Mouse (Mus musculus): ENCODE results near the gene Tcea2. TPM values are rescaled to one million over a fixed set of nuclear protein-coding genes. Genes with fewer than 3 reads are reported as not detected.
A peak's percentile ranks its signal among the peaks of the same experiment; 100 is the strongest.

Gene Tcea2
- polyA plus RNA-seq, 1 experiment from 2014 or later, result 25.3 TPM

GRCm38 (mm10) chr2:181698241-181698640, 18.1 kb downstream of the Tcea2 start, which contains the start of gene Lkaaear1:
Gene Lkaaear1, minus strand, starts transcription at chr2:181698442.
- ATAC-seq (replicated peaks; ENCODE audit: low FRiP score, low TSS enrichment, low read depth) (no peak), DNase-seq (ENCODE audit: low spot score) (no peak)
- H3K27me3 ChIP-seq (replicated peaks; ENCODE audit: control insufficient read depth, insufficient read depth, low read length), result no peaks in the 10 kb centered on the region
- H3K27ac ChIP-seq (ENCODE audit: low read depth), result no peak within 1 kb of the TSS
- H3K9me3 ChIP-seq (ENCODE audit: control insufficient read depth, low read length), result no peaks in the 10 kb centered on the region
- H3K36me3 ChIP-seq (ENCODE audit: control insufficient read depth, insufficient read depth, low read length), result no peaks in the 10 kb centered on the region
- H3K9ac ChIP-seq (ENCODE audit: low read length), result no peak within 1 kb of the TSS
- no peak within 1 kb of the TSS for H3K4me3 ChIP-seq (ENCODE audit: low read depth, low read length)
- H3K4me2 ChIP-seq (ENCODE audit: low read length), result no peak within 1 kb of the TSS
- 50% methylated on average over 5 of the region's 5 CpGs for WGBS
- H3K4me1 ChIP-seq (replicated peaks; ENCODE audit: control insufficient read depth, insufficient read depth, low read length), result no peaks in the 10 kb centered on the region; the same call in 1 of the 2 replicates

GRCm38 (mm10) chr2:181706668-181707067, 26.6 kb downstream of the Tcea2 start:
- Histone ChIP-seq H3K9ac (ENCODE audit: low read length) (no peak overlapping the region), H3K36me3 (ENCODE audit: control insufficient read depth, insufficient read depth, low read length) (no peaks in the 10 kb centered on the region), H3K27me3 (replicated peaks; ENCODE audit: control insufficient read depth, insufficient read depth, low read length) (no peaks in the 10 kb centered on the region), H3K4me3 (ENCODE audit: low read depth, low read length) (no peak overlapping the region), H3K27ac (ENCODE audit: low read depth) (no peak overlapping the region), H3K4me1 (replicated peaks; ENCODE audit: control insufficient read depth, insufficient read depth, low read length) (no peaks in the 10 kb centered on the region), H3K9me3 (ENCODE audit: control insufficient read depth, low read length) (no peaks in the 10 kb centered on the region), H3K4me2 (ENCODE audit: low read length) (no peak overlapping the region)
- DNase-seq (ENCODE audit: low spot score), result no peak
- ATAC-seq (replicated peaks; ENCODE audit: low FRiP score, low TSS enrichment, low read depth), result no peak
- 36% methylated on average over 4 of the region's 4 CpGs for WGBS

DNA sequence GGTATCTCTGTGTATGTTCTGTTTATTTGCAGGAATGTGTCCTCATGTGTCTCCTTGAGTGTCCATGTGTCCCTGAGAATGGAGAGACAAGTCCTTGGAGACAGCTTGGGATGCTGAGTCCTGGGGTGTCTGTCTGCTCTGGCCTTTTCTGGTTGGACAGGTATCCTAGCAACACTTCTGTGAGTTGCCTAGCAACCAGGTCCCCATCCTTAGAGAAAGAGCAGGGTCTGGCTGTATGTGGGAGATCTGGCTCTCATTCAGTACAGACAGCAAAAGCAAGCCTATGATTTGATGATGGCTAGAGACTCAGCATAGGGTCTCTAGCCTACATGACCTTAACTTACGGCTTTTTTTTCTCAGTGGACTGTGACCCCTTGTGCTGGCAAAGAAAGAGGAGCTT, 33.6 kb downstream of the Tcea2 start:
- 85% methylated on average over 1 of the region's 1 CpGs for WGBS
- H3K36me3 ChIP-seq (ENCODE audit: control insufficient read depth, insufficient read depth, low read length), result no peaks in the 10 kb centered on the region
- H3K4me1 ChIP-seq (replicated peaks; ENCODE audit: control insufficient read depth, insufficient read depth, low read length), result 0 out of 2 replicates have a peak, but pooled peaks cover 4% of the 10 kb centered on the region
- H3K9ac ChIP-seq (ENCODE audit: low read length), result no peak overlapping the region
- H3K4me3 ChIP-seq (ENCODE audit: low read depth, low read length), result no peak overlapping the region
- H3K27ac ChIP-seq (ENCODE audit: low read depth), result no peak overlapping the region
- H3K27me3 ChIP-seq (replicated peaks; ENCODE audit: control insufficient read depth, insufficient read depth, low read length), result no peaks in the 10 kb centered on the region
- DNase-seq (ENCODE audit: low spot score), result peak; percentile 41
- H3K9me3 ChIP-seq (ENCODE audit: control insufficient read depth, low read length), result no peaks in the 10 kb centered on the region
- H3K4me2 ChIP-seq (ENCODE audit: low read length), result no peak overlapping the region
- ATAC-seq (replicated peaks; ENCODE audit: low FRiP score, low TSS enrichment, low read depth), result no peak

GRCm38 (mm10) chr2:181714903-181715326, 34.8 kb downstream of the Tcea2 start, which contains the start of gene Oprl1:
Gene Oprl1, plus strand, starts transcription at chr2:181715016.
- Histone ChIP-seq H3K4me2 (ENCODE audit: low read length) (peak within 1 kb of the TSS; percentile 31), H3K4me3 (ENCODE audit: low read depth, low read length) (peak within 1 kb of the TSS; percentile 14; the same call in 1 of the 2 replicates), H3K4me1 (replicated peaks; ENCODE audit: control insufficient read depth, insufficient read depth, low read length) (0 out of 2 replicates have a peak, but pooled peaks cover 4% of the 10 kb centered on the region), H3K36me3 (ENCODE audit: control insufficient read depth, insufficient read depth, low read length) (no peaks in the 10 kb centered on the region), H3K9ac (ENCODE audit: low read length) (no peak within 1 kb of the TSS), H3K9me3 (ENCODE audit: control insufficient read depth, low read length) (no peaks in the 10 kb centered on the region), H3K27ac (ENCODE audit: low read depth) (no peak within 1 kb of the TSS), H3K27me3 (replicated peaks; ENCODE audit: control insufficient read depth, insufficient read depth, low read length) (no peaks in the 10 kb centered on the region)
- DNase-seq (ENCODE audit: low spot score) (peak; percentile 74), ATAC-seq (replicated peaks; ENCODE audit: low FRiP score, low TSS enrichment, low read depth) (peak; percentile 71)
- under 1% methylated on average over 7 of the region's 7 CpGs for WGBS

DNA sequence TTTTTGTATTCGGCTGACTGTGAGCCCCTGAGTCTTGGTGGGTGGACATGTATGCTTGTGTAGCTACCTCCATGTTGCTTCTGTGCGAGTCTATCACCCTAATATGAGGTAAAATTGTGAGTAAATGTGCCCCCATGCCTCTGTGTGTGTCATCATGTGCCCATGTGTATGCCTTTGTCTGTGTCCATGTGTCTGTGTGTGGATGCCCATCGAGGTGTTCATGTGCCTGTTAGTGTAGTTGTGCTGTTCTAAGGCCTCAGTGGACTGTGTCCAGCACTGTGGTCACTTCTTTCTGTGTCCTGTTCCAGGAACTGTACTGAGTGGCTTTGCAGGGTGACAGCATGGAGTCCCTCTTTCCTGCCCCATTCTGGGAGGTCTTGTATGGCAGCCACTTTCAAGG, 35.3 kb downstream of the Tcea2 start:
- Histone ChIP-seq H3K4me2 (ENCODE audit: low read length) (peak overlapping the region; percentile 31), H3K4me1 (replicated peaks; ENCODE audit: control insufficient read depth, insufficient read depth, low read length) (0 out of 2 replicates have a peak, but pooled peaks cover 4% of the 10 kb centered on the region), H3K4me3 (ENCODE audit: low read depth, low read length) (0 out of 2 replicates have a peak overlapping the region, but pooled peaks have one; percentile 14), H3K36me3 (ENCODE audit: control insufficient read depth, insufficient read depth, low read length) (no peaks in the 10 kb centered on the region), H3K27me3 (replicated peaks; ENCODE audit: control insufficient read depth, insufficient read depth, low read length) (no peaks in the 10 kb centered on the region), H3K9ac (ENCODE audit: low read length) (no peak overlapping the region), H3K9me3 (ENCODE audit: control insufficient read depth, low read length) (no peaks in the 10 kb centered on the region), H3K27ac (ENCODE audit: low read depth) (no peak overlapping the region)
- ATAC-seq (replicated peaks; ENCODE audit: low FRiP score, low TSS enrichment, low read depth) (no peak), DNase-seq (ENCODE audit: low spot score) (peak; percentile 42)
- 69% methylated on average over 3 of the region's 3 CpGs for WGBS

DNA sequence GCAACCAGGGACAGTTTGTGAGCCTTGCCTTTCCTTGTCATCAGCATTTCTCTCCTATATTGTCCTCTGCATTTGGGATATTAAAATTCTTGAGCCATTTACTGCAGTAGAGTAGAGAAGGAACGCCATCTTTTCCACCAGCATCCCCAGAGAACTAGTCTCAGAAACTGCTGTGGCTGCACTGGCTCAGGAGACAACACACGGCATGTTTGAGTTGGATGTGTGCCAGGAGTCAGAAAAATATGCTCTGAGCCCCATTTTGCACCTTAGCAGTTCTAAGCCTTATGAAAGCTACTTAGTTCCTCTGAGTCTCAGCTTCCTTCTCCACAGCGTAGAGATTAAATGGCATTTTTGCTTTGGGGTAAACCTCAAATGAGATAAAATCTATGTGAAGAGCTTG, 36.9 kb downstream of the Tcea2 start:
- no peaks in the 10 kb centered on the region for H3K36me3 ChIP-seq (ENCODE audit: control insufficient read depth, insufficient read depth, low read length)
- H3K27ac ChIP-seq (ENCODE audit: low read depth), result no peak overlapping the region
- no peaks in the 10 kb centered on the region for H3K27me3 ChIP-seq (replicated peaks; ENCODE audit: control insufficient read depth, insufficient read depth, low read length)
- H3K4me1 ChIP-seq (replicated peaks; ENCODE audit: control insufficient read depth, insufficient read depth, low read length), result 0 out of 2 replicates have a peak, but pooled peaks cover 4% of the 10 kb centered on the region
- H3K4me3 ChIP-seq (ENCODE audit: low read depth, low read length), result no peak overlapping the region
- no peak for ATAC-seq (replicated peaks; ENCODE audit: low FRiP score, low TSS enrichment, low read depth)
- peak; percentile 44 for DNase-seq (ENCODE audit: low spot score)
- 59% methylated on average over 3 of the region's 3 CpGs for WGBS
- H3K9ac ChIP-seq (ENCODE audit: low read length), result no peak overlapping the region
- no peak overlapping the region for H3K4me2 ChIP-seq (ENCODE audit: low read length)
- H3K9me3 ChIP-seq (ENCODE audit: control insufficient read depth, low read length), result no peaks in the 10 kb centered on the region

GRCm38 (mm10) chr2:181720061-181720460, 40.0 kb downstream of the Tcea2 start:
- peak; percentile 32 for DNase-seq (ENCODE audit: low spot score)
- WGBS, result 30% methylated on average over 3 of the region's 3 CpGs

GRCm38 (mm10) chr2:181721200-181721599, 41.1 kb downstream of the Tcea2 start:
- Histone ChIP-seq H3K4me3 (ENCODE audit: low read depth, low read length) (no peak overlapping the region), H3K9me3 (ENCODE audit: control insufficient read depth, low read length) (no peaks in the 10 kb centered on the region), H3K9ac (ENCODE audit: low read length) (no peak overlapping the region), H3K27me3 (replicated peaks; ENCODE audit: control insufficient read depth, insufficient read depth, low read length) (no peaks in the 10 kb centered on the region), H3K27ac (ENCODE audit: low read depth) (no peak overlapping the region), H3K4me1 (replicated peaks; ENCODE audit: control insufficient read depth, insufficient read depth, low read length) (no peaks in the 10 kb centered on the region), H3K4me2 (ENCODE audit: low read length) (no peak overlapping the region), H3K36me3 (ENCODE audit: control insufficient read depth, insufficient read depth, low read length) (no peaks in the 10 kb centered on the region)
- peak; percentile 24 for DNase-seq (ENCODE audit: low spot score)
- ATAC-seq (replicated peaks; ENCODE audit: low FRiP score, low TSS enrichment, low read depth), result no peak

More at GRCm38 (mm10) chr2:181720061-181720460, 40.0 kb downstream of the Tcea2 start:
- H3K9ac ChIP-seq (ENCODE audit: low read length), result no peak overlapping the region
- H3K4me1 ChIP-seq (replicated peaks; ENCODE audit: control insufficient read depth, insufficient read depth, low read length), result 0 out of 2 replicates have a peak, but pooled peaks cover under 1% of the 10 kb centered on the region
- no peak for ATAC-seq (replicated peaks; ENCODE audit: low FRiP score, low TSS enrichment, low read depth)
- no peak overlapping the region for H3K27ac ChIP-seq (ENCODE audit: low read depth)
- no peaks in the 10 kb centered on the region for H3K9me3 ChIP-seq (ENCODE audit: control insufficient read depth, low read length)
- no peak overlapping the region for H3K4me2 ChIP-seq (ENCODE audit: low read length)
- H3K36me3 ChIP-seq (ENCODE audit: control insufficient read depth, insufficient read depth, low read length), result no peaks in the 10 kb centered on the region
- H3K4me3 ChIP-seq (ENCODE audit: low read depth, low read length), result no peak overlapping the region
- H3K27me3 ChIP-seq (replicated peaks; ENCODE audit: control insufficient read depth, insufficient read depth, low read length), result no peaks in the 10 kb centered on the region

DNA sequence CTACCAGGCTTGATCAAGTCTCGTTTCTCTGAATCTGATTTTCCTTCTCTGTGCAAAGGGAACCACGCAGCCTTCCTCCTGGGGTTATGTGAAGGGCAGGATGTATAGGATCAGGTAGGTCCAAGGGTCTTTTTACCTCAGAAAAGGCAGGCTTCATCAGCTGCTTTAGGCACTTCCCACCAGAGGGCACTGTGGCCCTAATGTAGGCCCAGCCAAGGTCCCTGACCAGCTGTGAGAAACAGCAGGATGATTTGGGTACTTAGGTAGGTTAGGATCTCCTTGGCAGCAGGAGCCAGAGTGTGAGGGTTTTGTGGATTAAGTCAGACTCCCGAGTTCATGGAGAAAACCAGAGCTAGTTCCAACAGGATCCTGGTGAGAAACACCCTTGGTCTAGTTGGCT, 42.1 kb downstream of the Tcea2 start:
- no peak overlapping the region for H3K4me3 ChIP-seq (ENCODE audit: low read depth, low read length)
- no peaks in the 10 kb centered on the region for H3K27me3 ChIP-seq (replicated peaks; ENCODE audit: control insufficient read depth, insufficient read depth, low read length)
- no peaks in the 10 kb centered on the region for H3K9me3 ChIP-seq (ENCODE audit: control insufficient read depth, low read length)
- 0 out of 2 replicates have a peak, but pooled peaks have one; percentile 53 for ATAC-seq (replicated peaks; ENCODE audit: low FRiP score, low TSS enrichment, low read depth)
- H3K9ac ChIP-seq (ENCODE audit: low read length), result no peak overlapping the region
- no peaks in the 10 kb centered on the region for H3K4me1 ChIP-seq (replicated peaks; ENCODE audit: control insufficient read depth, insufficient read depth, low read length)
- peak; percentile 56 for DNase-seq (ENCODE audit: low spot score)
- WGBS, result 19% methylated on average over 3 of the region's 3 CpGs
- H3K27ac ChIP-seq (ENCODE audit: low read depth), result no peak overlapping the region
- H3K4me2 ChIP-seq (ENCODE audit: low read length), result no peak overlapping the region
- no peaks in the 10 kb centered on the region for H3K36me3 ChIP-seq (ENCODE audit: control insufficient read depth, insufficient read depth, low read length)
